Mouse (Mus musculus) spleen, adult 2 months (tissue): ENCODE results near the gene Gdf7.

Source experiments
- CTCF ChIP-seq: fragments of 200-500 bp; IDR thresholded peaks from 2 replicates; pipeline ENCODE4 v1.5.1; 2011; ENCODE audit warnings: mild to moderate bottlenecking, inconsistent platforms; ENCODE audit not compliant: insufficient read depth, insufficient read length, insufficient replicate concordance; ENCODE audit errors: extremely low read depth
- POLR2A ChIP-seq: fragments of 200-500 bp; IDR thresholded peaks from 2 replicates; pipeline ENCODE4 v1.6.1; 2011; ENCODE audit warnings: low read depth, low read length, inconsistent platforms

GRCm38 (mm10) chr12:8306910-8307309 lies 5.2 kb upstream of the Gdf7 start:
- TF ChIP-seq POLR2A: no peak
- no peak for TF ChIP-seq CTCF
